Mouse (Mus musculus): ENCODE results near the gene Pakap. TPM values are rescaled to one million over a fixed set of nuclear protein-coding genes. Genes with fewer than 3 reads are reported as not detected.

Pakap gene
- polyA plus RNA-seq, 1 experiment: not detected

DNA sequence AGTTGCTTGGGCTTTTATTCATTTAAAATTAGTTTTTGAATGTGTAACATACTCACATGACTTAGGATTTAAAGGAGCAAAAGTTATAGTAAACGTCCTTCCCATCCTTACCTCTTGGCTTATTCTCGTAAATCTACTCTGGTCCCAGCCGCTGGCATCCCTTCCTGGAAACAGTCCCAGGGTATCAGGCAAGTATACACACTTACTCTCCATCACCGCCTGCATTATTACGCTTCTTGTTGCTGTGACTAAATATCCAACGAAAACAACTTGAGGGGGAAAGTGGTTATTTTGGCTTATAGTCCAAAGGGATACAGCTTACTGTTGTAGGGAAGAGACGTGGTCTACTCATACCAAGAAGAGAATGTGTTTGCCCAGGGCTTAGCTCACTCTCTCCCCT lies 20.2 kb upstream of the Pakap start:
- TF ChIP-seq CTCF (IDR thresholded peaks at IDR 0.05; ENCODE audit: low read depth, low read length) (no peak), POLR2A (IDR thresholded peaks at IDR 0.05; ENCODE audit: borderline replicate concordance, low read depth, low read length) (no peak)
- Histone ChIP-seq H3K4me3 (ENCODE audit: insufficient read depth, low read length) (no peak overlapping the region), H3K4me1 (ENCODE audit: control insufficient read depth, insufficient read depth, low read length) (no peaks in the 10 kb centered on the region), H3K27ac (ENCODE audit: insufficient read depth, low read depth, low read length) (no peak overlapping the region)

DNA sequence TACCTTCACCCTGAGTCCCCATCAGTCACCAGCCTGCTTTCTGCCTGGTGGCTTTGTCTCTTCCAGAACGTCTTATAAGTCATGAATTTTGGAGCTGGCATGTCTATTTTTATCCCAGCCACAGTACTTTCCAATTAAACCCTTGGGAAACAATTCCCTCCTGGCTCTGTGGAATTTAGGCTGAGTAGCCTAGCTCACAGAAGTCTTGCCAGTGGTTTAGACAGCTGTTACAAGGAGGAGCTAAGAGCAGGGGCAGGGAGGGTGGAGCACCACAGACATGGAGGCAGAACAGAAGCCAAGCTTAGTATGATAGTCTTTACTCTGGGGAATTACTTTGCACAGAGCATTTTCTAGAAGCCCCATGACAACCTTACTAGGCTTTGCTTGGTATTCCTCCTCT lies 17.8 kb upstream of the Pakap start:
- no peaks in the 10 kb centered on the region for H3K4me1 ChIP-seq (ENCODE audit: control insufficient read depth, insufficient read depth, low read length)
- H3K27ac ChIP-seq (ENCODE audit: insufficient read depth, low read depth, low read length): no peak overlapping the region
- TF ChIP-seq CTCF (IDR thresholded peaks at IDR 0.05; ENCODE audit: low read depth, low read length): no peak
- TF ChIP-seq POLR2A (IDR thresholded peaks at IDR 0.05; ENCODE audit: borderline replicate concordance, low read depth, low read length): no peak
- no peak overlapping the region for H3K4me3 ChIP-seq (ENCODE audit: insufficient read depth, low read length)

DNA sequence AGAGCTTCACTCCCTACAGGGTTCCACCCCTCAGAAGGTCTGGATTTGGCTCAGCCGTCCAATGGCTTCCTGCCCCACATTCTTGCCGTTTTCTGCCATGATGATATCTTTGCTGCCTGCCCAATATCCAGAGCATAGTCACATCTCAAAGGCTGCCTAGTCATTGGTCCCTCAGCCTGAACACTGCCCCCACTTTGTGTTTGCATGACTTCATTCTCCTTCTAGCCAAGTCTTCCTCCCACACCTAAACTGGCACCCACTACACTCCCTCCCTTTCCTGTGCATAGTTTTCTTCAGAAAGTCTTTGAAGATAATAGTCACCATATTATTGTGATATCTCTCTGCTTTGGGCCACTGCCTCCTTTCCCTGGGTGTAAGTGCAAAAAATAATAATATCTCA lies 10.9 kb upstream of the Pakap start:
- Histone ChIP-seq H3K4me3 (ENCODE audit: insufficient read depth, low read length) (no peak overlapping the region), H3K27ac (ENCODE audit: insufficient read depth, low read depth, low read length) (no peak overlapping the region), H3K4me1 (ENCODE audit: control insufficient read depth, insufficient read depth, low read length) (no peaks in the 10 kb centered on the region)
- TF ChIP-seq CTCF (IDR thresholded peaks at IDR 0.05; ENCODE audit: low read depth, low read length): no peak
- no peak for TF ChIP-seq POLR2A (IDR thresholded peaks at IDR 0.05; ENCODE audit: borderline replicate concordance, low read depth, low read length)

DNA sequence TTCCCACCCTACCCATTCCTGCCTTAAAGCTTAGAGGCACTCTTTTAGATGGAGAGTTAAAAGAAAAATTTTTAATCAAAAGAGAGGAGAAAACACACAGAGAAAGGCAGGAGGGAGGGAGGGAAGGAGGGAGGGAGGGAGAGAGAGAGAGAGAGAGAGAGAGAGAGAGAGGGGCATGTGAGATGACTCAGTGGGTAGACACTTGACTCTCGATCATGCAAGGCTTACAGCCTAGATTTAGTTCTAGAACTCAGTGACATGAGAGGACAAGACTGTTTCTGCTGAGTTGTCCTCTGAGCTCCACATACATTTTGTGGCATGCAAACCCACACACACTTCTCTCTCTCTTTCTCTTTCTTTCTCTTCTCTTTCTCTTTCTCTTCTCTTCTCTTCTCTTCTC lies 8.5 kb upstream of the Pakap start:
- TF ChIP-seq POLR2A (IDR thresholded peaks at IDR 0.05; ENCODE audit: borderline replicate concordance, low read depth, low read length) (no peak), CTCF (IDR thresholded peaks at IDR 0.05; ENCODE audit: low read depth, low read length) (no peak)
- H3K4me1 ChIP-seq (ENCODE audit: control insufficient read depth, insufficient read depth, low read length): no peaks in the 10 kb centered on the region

DNA sequence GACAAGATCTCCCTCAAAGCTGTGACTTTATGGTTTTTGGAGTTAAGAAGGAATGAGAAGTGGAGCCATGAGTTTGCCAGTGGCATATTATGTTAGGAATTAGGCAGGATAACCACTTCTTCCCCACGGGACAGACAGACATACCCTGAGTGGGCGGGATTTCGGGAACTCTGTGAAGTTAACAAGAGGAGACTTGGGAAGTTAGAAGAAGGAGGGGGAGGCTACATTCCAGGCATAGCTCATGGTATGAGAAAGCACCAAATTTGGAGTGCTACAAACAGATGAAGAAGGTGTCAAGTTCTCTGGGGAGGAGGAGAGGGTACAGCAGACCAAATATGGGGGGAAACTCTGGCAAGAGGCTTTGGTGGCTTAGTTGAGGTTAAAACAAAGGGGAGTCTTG lies 8.0 kb upstream of the Pakap start:
- TF ChIP-seq POLR2A (IDR thresholded peaks at IDR 0.05; ENCODE audit: borderline replicate concordance, low read depth, low read length): no peak
- TF ChIP-seq CTCF (IDR thresholded peaks at IDR 0.05; ENCODE audit: low read depth, low read length): no peak
- Histone ChIP-seq H3K4me3 (ENCODE audit: insufficient read depth, low read length) (no peak overlapping the region), H3K27ac (ENCODE audit: insufficient read depth, low read depth, low read length) (no peak overlapping the region), H3K4me1 (ENCODE audit: control insufficient read depth, insufficient read depth, low read length) (no peaks in the 10 kb centered on the region)

More for the DNA sequence above, 8.5 kb upstream of the Pakap start:
- H3K27ac ChIP-seq (ENCODE audit: insufficient read depth, low read depth, low read length): no peak overlapping the region
- no peak overlapping the region for H3K4me3 ChIP-seq (ENCODE audit: insufficient read depth, low read length)

DNA sequence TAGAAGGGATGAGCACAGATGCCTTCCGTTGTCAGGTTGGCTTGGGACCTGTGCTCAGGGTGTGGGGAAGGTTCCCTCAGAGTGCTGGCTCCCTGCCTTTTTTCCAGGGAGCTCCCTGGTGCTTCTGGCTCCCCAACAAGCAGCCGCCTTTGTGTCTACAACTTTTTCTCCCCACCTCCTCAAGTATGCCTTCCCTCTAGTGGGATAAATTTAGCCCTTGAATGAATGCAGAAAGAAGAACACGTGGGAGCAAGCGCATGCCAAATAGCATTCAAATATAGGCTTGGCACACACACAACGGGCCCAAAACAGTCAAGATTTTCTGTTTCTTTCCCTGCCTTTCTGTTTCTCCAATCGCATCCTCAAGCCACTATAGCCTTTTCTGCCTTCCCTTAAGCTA lies 6.9 kb upstream of the Pakap start:
- H3K4me3 ChIP-seq (ENCODE audit: insufficient read depth, low read length): no peak overlapping the region
- H3K4me1 ChIP-seq (ENCODE audit: control insufficient read depth, insufficient read depth, low read length): no peaks in the 10 kb centered on the region
- TF ChIP-seq POLR2A (IDR thresholded peaks at IDR 0.05; ENCODE audit: borderline replicate concordance, low read depth, low read length) (no peak), CTCF (IDR thresholded peaks at IDR 0.05; ENCODE audit: low read depth, low read length) (no peak)
- H3K27ac ChIP-seq (ENCODE audit: insufficient read depth, low read depth, low read length): no peak overlapping the region

- no peak overlapping the region for H3K4me3 ChIP-seq (ENCODE audit: insufficient read depth, low read length)
- no peaks in the 10 kb centered on the region for H3K4me1 ChIP-seq (ENCODE audit: control insufficient read depth, insufficient read depth, low read length)
- TF ChIP-seq CTCF (IDR thresholded peaks at IDR 0.05; ENCODE audit: low read depth, low read length) (no peak), POLR2A (IDR thresholded peaks at IDR 0.05; ENCODE audit: borderline replicate concordance, low read depth, low read length) (no peak)
- H3K27ac ChIP-seq (ENCODE audit: insufficient read depth, low read depth, low read length): no peak overlapping the region
Observed at GRCm38 (mm10) chr4:57565283-57565682, 2.7 kb upstream of the Pakap start.

DNA sequence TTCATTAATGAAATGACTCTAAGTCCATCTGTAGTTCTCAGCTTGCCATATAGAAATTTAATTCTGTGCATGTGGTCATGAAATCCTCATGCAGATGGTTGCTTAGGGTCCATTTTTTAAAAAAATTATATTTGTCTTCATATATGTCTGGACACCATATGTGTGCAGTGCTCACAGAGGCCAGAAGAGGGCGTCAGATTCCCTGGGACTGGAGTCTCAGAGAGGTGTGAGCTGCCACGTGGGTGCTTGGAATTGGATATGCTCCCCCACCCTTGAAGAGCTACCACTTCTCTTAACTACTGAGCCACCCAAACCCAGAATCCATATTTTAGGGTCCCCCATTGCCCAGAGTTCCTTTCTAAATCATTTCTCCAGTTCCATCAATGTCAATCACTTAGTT lies 2.2 kb upstream of the Pakap start:
- H3K27ac ChIP-seq (ENCODE audit: insufficient read depth, low read depth, low read length): no peak overlapping the region
- no peaks in the 10 kb centered on the region for H3K4me1 ChIP-seq (ENCODE audit: control insufficient read depth, insufficient read depth, low read length)
- no peak for TF ChIP-seq POLR2A (IDR thresholded peaks at IDR 0.05; ENCODE audit: borderline replicate concordance, low read depth, low read length)
- TF ChIP-seq CTCF (IDR thresholded peaks at IDR 0.05; ENCODE audit: low read depth, low read length): no peak
- H3K4me3 ChIP-seq (ENCODE audit: insufficient read depth, low read length): no peak overlapping the region

DNA sequence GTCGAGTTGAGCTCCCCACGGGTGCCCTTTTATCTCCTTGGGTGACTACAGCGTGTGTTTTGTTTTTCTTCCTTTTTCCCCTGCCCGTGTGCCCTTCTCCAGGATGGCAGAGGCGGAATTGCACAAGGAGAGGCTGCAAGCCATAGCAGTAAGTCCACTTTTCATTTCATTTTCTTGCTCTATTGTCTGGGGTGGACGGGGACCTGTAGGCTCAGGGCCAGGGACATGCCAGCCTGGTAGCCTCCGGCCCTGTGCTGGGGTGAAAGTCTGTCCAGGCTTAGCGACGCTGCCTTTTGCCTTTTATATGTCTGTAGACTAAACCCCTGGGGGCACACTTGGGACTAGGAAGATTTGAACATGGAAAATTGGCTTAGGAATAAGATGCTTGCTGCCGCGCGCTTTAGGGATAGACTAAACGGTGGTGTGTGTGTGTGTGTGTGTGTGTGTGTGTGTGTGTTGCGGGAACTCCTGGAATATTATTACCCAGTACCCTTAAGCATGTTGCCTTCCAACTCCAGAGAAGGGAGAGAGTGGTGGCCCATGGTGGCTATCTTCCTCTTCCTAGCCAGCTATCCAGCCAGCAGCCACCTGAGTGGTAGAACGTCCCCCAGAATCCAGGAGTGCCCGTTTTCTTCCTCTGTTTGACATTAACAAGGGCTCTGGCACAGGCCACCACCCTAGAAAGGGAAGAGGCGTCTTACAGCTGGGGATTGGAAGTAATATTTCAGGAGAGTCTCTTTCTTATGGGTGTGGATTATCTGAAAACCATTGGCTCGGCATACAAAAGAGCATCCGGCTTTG lies 489 bp downstream of the Pakap start:
- Histone ChIP-seq H3K27ac (ENCODE audit: insufficient read depth, low read depth, low read length) (no peak overlapping the region), H3K4me1 (ENCODE audit: control insufficient read depth, insufficient read depth, low read length) (no peaks in the 10 kb centered on the region), H3K4me3 (ENCODE audit: insufficient read depth, low read length) (no peak overlapping the region)
- TF ChIP-seq CTCF (IDR thresholded peaks at IDR 0.05; ENCODE audit: low read depth, low read length) (no peak), POLR2A (IDR thresholded peaks at IDR 0.05; ENCODE audit: borderline replicate concordance, low read depth, low read length) (no peak)

- Histone ChIP-seq H3K4me3 (ENCODE audit: insufficient read depth, low read length) (no peak overlapping the region), H3K4me1 (ENCODE audit: control insufficient read depth, insufficient read depth, low read length) (no peaks in the 10 kb centered on the region)
- TF ChIP-seq POLR2A (IDR thresholded peaks at IDR 0.05; ENCODE audit: borderline replicate concordance, low read depth, low read length): no peak
- TF ChIP-seq CTCF (IDR thresholded peaks at IDR 0.05; ENCODE audit: low read depth, low read length): no peak
Observed at GRCm38 (mm10) chr4:57569069-57569355, 1.0 kb downstream of the Pakap start.

More at GRCm38 (mm10) chr4:57569069-57569355, 1.0 kb downstream of the Pakap start:
- no peak overlapping the region for H3K27ac ChIP-seq (ENCODE audit: insufficient read depth, low read depth, low read length)

Measured in bone marrow macrophage, adult 2 months (primary cell).